Mouse (Mus musculus): ENCODE results near the gene Slc22a13. TPM values are rescaled to one million over a fixed set of nuclear protein-coding genes. Genes with fewer than 3 reads are reported as not detected.

Slc22a13 gene
- polyA plus RNA-seq, 1 experiment from 2014 or later: 45.6 TPM

DNA sequence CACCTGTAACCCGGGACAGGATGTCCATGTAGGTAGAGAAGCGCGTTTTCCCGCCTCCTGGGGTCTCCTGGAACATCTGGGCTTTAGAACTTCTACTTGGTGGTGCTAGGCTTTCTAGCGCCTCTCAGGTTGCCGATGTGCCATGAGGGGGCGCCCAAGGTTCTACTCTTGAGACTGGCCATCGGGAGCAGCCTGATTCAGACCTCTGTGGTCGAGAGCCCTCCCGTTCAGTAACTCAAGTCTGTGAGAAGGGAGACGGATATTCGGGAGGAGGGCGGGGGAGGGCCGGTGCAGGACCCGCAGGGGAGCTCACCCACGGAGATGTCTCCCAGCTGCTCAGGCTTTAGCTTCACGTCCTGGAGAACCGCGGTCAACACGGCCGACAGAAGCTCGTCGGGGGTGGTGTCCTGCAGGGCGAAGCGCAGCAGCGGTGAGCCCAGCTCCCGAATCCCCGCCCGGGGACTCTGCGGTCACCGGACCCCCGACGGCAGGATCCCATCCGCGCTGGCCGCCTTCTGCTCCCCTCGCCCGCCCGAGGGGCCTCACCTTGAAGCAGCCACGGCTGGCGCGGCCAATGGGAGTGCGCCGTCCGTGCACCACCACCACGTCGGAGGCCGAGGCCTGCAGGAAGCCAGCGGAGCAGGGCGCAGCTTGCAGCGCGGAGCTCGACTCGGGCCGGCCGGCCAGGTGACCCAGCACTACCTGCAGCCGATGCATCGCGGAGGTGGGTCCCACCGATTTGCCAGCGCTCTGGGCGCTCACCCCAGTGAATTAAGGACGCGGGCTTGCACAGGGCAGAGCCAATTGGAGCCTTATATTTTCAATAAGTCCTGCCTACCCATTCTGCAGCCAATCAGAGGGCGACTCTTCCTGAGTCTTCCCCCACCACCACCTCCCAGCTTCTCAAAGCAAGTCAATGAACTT lies 52.4 kb downstream of the Slc22a13 start, which contains the start of gene Acaa1b:
Acaa1b (minus strand) TSS at position 816 of the 924 bp plus-strand sequence.
- Histone ChIP-seq H3K9ac (ENCODE audit: low read depth, low read length) (peak within 1 kb of the TSS; percentile 44; the same call in 1 of the 2 replicates), H3K9me3 (replicated peaks; ENCODE audit: low read length) (no peaks in the 10 kb centered on the region), H3K27ac (peak within 1 kb of the TSS; percentile 54; the same call in 1 of the 2 replicates), H3K4me2 (ENCODE audit: low read length) (peak within 1 kb of the TSS; percentile 71), H3K36me3 (ENCODE audit: insufficient read depth, low read length) (no peaks in the 10 kb centered on the region), H3K4me1 (replicated peaks; ENCODE audit: insufficient read depth, low read length) (no peaks in the 10 kb centered on the region), H3K4me3 (replicated peaks; ENCODE audit: low read depth, low read length) (peak within 1 kb of the TSS; percentile 41), H3K27me3 (ENCODE audit: insufficient read depth, low read length) (no peaks in the 10 kb centered on the region)
- WGBS: under 1% methylated on average over 60 of the region's 65 CpGs
- TF ChIP-seq CTCF (IDR thresholded peaks at IDR 0.05; ENCODE audit: low read depth): peak; percentile 78
- DNase-seq (ENCODE audit: low spot score) (peak; percentile 96), ATAC-seq (replicated peaks; ENCODE audit: low FRiP score, low read depth) (peak; percentile 86)

DNA sequence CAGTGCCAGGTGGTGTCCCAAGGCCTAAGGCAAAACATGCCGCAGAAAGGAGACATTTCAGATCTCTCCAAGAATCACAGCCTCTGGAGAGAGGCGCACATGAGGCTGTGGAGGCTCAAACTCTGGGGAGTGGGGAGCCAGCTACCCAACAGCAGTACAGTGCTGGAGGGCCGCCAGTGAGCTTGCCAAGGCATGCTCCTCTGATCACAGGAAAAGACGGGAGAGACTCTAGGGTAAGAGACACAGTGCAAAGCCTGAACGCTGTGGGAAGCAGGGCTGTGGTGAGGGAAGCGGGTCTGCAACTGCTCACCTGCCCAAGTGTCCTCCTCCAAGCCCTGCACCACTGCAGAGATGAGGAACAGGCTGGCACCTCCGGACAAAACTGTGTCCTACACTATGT lies 53.1 kb downstream of the Slc22a13 start:
- Histone ChIP-seq H3K4me1 (replicated peaks; ENCODE audit: insufficient read depth, low read length) (no peaks in the 10 kb centered on the region), H3K4me2 (ENCODE audit: low read length) (peak overlapping the region; percentile 71), H3K4me3 (replicated peaks; ENCODE audit: low read depth, low read length) (peak overlapping the region; percentile 41)

DNA sequence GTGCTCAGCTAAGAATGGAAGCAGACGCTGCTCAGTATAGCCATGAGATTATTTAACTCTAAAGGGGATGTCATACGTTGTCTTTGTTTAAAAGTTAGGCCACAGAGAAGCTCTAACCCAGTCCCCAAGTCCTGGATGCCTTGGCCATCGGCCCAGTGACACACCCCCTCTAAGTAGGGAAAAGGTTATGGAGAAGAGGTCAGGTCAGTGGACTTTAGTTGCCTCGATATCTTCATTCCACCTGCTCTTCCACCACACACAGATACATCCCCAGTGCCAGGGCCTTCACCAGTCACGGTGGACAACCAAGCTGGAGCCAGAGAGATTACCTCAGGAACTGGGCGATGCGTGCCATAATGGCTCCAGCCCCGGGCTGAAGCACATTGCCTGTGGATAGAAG lies 53.5 kb downstream of the Slc22a13 start:
- 75% methylated on average over 8 of the region's 8 CpGs for WGBS
- no peak for TF ChIP-seq CTCF (IDR thresholded peaks at IDR 0.05; ENCODE audit: low read depth)
- no peak for DNase-seq (ENCODE audit: low spot score)
- Histone ChIP-seq H3K27me3 (ENCODE audit: insufficient read depth, low read length) (no peaks in the 10 kb centered on the region), H3K4me3 (replicated peaks; ENCODE audit: low read depth, low read length) (no peak overlapping the region), H3K36me3 (ENCODE audit: insufficient read depth, low read length) (no peaks in the 10 kb centered on the region), H3K4me1 (replicated peaks; ENCODE audit: insufficient read depth, low read length) (no peaks in the 10 kb centered on the region), H3K27ac (no peak overlapping the region), H3K9ac (ENCODE audit: low read depth, low read length) (no peak overlapping the region), H3K4me2 (ENCODE audit: low read length) (0 out of 2 replicates have a peak overlapping the region, but pooled peaks have one; percentile 71), H3K9me3 (replicated peaks; ENCODE audit: low read length) (no peaks in the 10 kb centered on the region)
- ATAC-seq (replicated peaks; ENCODE audit: low FRiP score, low read depth): no peak

More for the DNA sequence above, 53.1 kb downstream of the Slc22a13 start:
- Histone ChIP-seq H3K9ac (ENCODE audit: low read depth, low read length) (no peak overlapping the region), H3K27me3 (ENCODE audit: insufficient read depth, low read length) (no peaks in the 10 kb centered on the region), H3K9me3 (replicated peaks; ENCODE audit: low read length) (no peaks in the 10 kb centered on the region), H3K27ac (no peak overlapping the region), H3K36me3 (ENCODE audit: insufficient read depth, low read length) (no peaks in the 10 kb centered on the region)
- TF ChIP-seq CTCF (IDR thresholded peaks at IDR 0.05; ENCODE audit: low read depth): no peak
- 58% methylated on average over 7 of the region's 7 CpGs for WGBS
- DNase-seq (ENCODE audit: low spot score) (no peak), ATAC-seq (replicated peaks; ENCODE audit: low FRiP score, low read depth) (no peak)

DNA sequence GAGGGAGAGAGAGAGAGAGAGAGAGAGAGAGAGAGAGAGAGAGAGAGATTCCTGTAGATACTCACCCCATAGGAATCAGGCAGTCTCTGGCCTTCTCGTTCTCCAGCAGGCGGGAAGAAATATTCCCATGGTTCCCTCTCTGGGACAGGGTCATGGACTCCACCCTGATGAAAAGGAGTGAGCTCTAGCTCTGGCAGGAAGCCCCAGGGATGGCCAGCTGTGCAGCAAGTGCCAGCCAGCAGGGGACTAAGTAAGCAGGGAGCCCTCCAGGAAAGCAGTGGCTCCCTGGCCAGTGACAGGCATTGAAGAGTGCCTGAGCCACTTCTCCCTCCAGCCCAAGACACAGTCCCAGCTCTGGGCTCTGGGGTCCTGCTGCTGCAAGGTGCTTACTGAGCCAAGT lies 57.1 kb downstream of the Slc22a13 start:
- Histone ChIP-seq H3K4me2 (ENCODE audit: low read length) (no peak overlapping the region), H3K27me3 (ENCODE audit: insufficient read depth, low read length) (no peaks in the 10 kb centered on the region), H3K36me3 (ENCODE audit: insufficient read depth, low read length) (no peaks in the 10 kb centered on the region), H3K4me1 (replicated peaks; ENCODE audit: insufficient read depth, low read length) (no peaks in the 10 kb centered on the region), H3K27ac (no peak overlapping the region), H3K9ac (ENCODE audit: low read depth, low read length) (no peak overlapping the region), H3K4me3 (replicated peaks; ENCODE audit: low read depth, low read length) (no peak overlapping the region), H3K9me3 (replicated peaks; ENCODE audit: low read length) (no peaks in the 10 kb centered on the region)
- WGBS: 50% methylated on average over 2 of the region's 2 CpGs
- no peak for TF ChIP-seq CTCF (IDR thresholded peaks at IDR 0.05; ENCODE audit: low read depth)
- DNase-seq (ENCODE audit: low spot score) (no peak), ATAC-seq (replicated peaks; ENCODE audit: low FRiP score, low read depth) (no peak)

DNA sequence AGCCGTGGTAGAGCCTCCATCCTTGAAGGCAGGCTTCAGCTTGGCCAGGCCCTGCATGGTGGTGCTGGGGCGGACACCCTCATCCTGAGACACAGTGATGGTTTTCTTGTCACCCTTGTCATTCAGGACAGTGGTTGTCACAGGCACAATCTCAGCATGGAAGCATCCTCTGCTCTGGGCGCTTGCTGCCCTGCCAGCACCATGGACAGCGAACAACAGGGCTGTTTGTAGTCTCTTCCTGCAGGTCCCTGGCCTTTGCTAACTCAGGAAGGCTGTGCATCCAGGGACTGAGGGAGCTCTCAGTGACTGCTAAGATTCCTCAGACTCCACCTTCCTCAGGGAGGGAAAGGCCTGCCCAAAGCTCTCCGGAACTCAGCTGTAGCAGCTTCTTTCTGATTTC lies 59.3 kb downstream of the Slc22a13 start:
- H3K4me1 ChIP-seq (replicated peaks; ENCODE audit: insufficient read depth, low read length): no peaks in the 10 kb centered on the region
- no peak overlapping the region for H3K9ac ChIP-seq (ENCODE audit: low read depth, low read length)
- 26% methylated on average over 5 of the region's 5 CpGs for WGBS
- no peak overlapping the region for H3K27ac ChIP-seq
- no peak overlapping the region for H3K4me3 ChIP-seq (replicated peaks; ENCODE audit: low read depth, low read length)
- DNase-seq (ENCODE audit: low spot score) (peak; percentile 82), ATAC-seq (replicated peaks; ENCODE audit: low FRiP score, low read depth) (no peak)
- no peaks in the 10 kb centered on the region for H3K9me3 ChIP-seq (replicated peaks; ENCODE audit: low read length)
- H3K4me2 ChIP-seq (ENCODE audit: low read length): no peak overlapping the region
- TF ChIP-seq CTCF (IDR thresholded peaks at IDR 0.05; ENCODE audit: low read depth): no peak
- H3K27me3 ChIP-seq (ENCODE audit: insufficient read depth, low read length): no peaks in the 10 kb centered on the region
- H3K36me3 ChIP-seq (ENCODE audit: insufficient read depth, low read length): no peaks in the 10 kb centered on the region

DNA sequence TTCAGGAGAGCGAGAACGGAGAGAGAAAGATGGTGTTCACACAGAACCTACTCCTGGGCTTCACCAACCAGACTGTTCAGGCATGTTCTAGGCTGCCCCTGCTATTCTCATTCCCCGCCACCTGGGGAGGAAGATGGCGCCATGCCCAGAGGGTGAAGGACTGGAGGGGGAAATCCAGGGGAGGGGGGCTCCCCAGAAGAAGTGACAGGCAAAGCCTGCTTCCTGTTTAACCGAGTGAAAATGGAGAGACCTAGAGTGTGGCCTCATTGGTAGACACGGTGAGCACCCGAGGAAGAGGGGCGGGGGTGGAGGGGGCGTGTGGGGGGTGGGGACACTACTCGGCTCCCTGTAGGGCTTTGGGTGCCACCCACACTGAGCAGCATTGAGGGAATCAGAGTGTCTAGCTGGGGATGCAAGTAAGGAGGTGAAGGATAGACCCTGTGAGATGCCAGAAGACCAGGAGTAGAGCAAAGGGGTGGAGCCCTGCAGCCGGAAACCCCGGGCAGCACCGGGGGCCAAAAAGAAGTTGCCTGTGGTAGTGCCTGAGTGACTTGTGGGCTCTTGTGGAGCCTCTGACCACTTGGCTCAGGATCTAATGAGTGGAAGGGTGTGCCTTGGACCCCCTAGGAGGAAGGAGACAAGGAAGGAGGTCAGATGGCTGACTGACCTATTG lies 62.7 kb downstream of the Slc22a13 start:
- H3K27me3 ChIP-seq (ENCODE audit: insufficient read depth, low read length): no peaks in the 10 kb centered on the region
- 66% methylated on average over 13 of the region's 13 CpGs for WGBS

More for the DNA sequence above, 62.7 kb downstream of the Slc22a13 start:
- Histone ChIP-seq H3K36me3 (ENCODE audit: insufficient read depth, low read length) (no peaks in the 10 kb centered on the region), H3K27ac (no peak overlapping the region), H3K4me3 (replicated peaks; ENCODE audit: low read depth, low read length) (no peak overlapping the region), H3K9me3 (replicated peaks; ENCODE audit: low read length) (no peaks in the 10 kb centered on the region), H3K4me2 (ENCODE audit: low read length) (no peak overlapping the region), H3K4me1 (replicated peaks; ENCODE audit: insufficient read depth, low read length) (no peaks in the 10 kb centered on the region), H3K9ac (ENCODE audit: low read depth, low read length) (no peak overlapping the region)
- no peak; the same call in 1 of the 2 replicates for ATAC-seq (replicated peaks; ENCODE audit: low FRiP score, low read depth)
- no peak for TF ChIP-seq CTCF (IDR thresholded peaks at IDR 0.05; ENCODE audit: low read depth)
- no peak for DNase-seq (ENCODE audit: low spot score)

All from kidney, postnatal 0 days (tissue).